In the genomic region with DNA sequence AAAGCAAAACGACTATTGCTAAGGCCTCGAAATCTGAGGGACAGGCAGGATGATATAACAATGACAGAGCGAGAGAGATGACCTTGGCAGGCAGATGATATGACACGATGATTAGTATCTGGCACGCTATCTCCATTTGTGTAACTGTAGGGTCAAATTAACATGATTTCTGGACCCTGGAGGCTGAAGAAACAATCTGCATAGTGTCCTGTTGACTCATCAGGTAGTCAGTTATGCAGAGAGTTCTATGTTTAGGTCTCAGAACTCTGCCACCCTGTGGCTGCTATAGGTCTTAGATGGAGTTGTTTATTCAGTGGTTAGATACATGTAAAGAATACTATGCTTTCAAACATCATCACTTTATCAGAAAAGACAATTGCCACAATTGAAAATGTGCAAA, we compare ENCODE assay signal across 14 mouse cellular contexts. TPM values are rescaled to one million over a fixed set of nuclear protein-coding genes. Genes with fewer than 3 reads are reported as not detected.
DNase-seq lines count a peak whose midpoint lies in the region; ATAC-seq and TF ChIP-seq lines count a peak whose summit lies in the region.
"Had no signal": no experiment of that assay in that cellular context is flagged by ENCODE, and none has a peak within 500 bp of the region (broad histone marks: within the 10 kb centered on the region; RNA-seq: fewer than 3 reads in every experiment).

No protein-coding gene starts in this region.

- peak; percentile 41; the same call in 1 of the 2 replicates for ATAC-seq in heart, postnatal 0 days (ENCODE audit: insufficient read depth, low read depth)
- ATAC-seq in activated CD4-positive, CD25-positive, alpha-beta regulatory T cell, adult 4 months, result peak; percentile 46
- ATAC-seq: midbrain, embryonic 16.5 days had no signal

- H3K4me1 ChIP-seq in heart, postnatal 0 days (ENCODE audit: control insufficient read depth, insufficient read depth), result no peaks in the 10 kb centered on the region
- H3K4me1 ChIP-seq: liver, embryonic 13.5 days; neural tube, embryonic 15.5 days had no signal

- no peak overlapping the region for H3K27ac ChIP-seq in heart, postnatal 0 days (ENCODE audit: low read depth)
- H3K27ac ChIP-seq: liver, embryonic 13.5 days; neural tube, embryonic 15.5 days had no signal

- H3K4me3 ChIP-seq in heart, postnatal 0 days (ENCODE audit: low read depth, low read length), result no peak overlapping the region
- H3K4me3 ChIP-seq: liver, embryonic 13.5 days; neural tube, embryonic 15.5 days had no signal

- no peak for DNase-seq in heart, postnatal 0 days (ENCODE audit: low spot score)
- DNase-seq in heart, postnatal 36 days, result no peak
- DNase-seq in thymus, postnatal 0 days (ENCODE audit: low spot score), result peak; percentile 7
- DNase-seq in thymus, postnatal 4 days, result no peak
- DNase-seq in kidney, adult 8-10 months, result no peak
- no peak for DNase-seq in spleen, adult 18-20 months
- DNase-seq in right cerebral cortex, adult 2 months (ENCODE audit: low spot score in 2 of 2), result no peak
- DNase-seq: cerebellum, adult 18-20 months; heart, postnatal 14 days; liver, embryonic 13.5 days; right cerebral cortex, adult 18-20 months had no signal

- TF ChIP-seq EP300 in heart, postnatal 0 days (IDR thresholded peaks at IDR 0.05; ENCODE audit: low read depth), result no peak

- intact Hi-C loops in heart, postnatal 36 days (cut with DNase I), result loop anchor here (5.0 kb wide), 1 partner anchor 374 kb away; a partner anchor contains a TSS

- WGBS in heart, postnatal 0 days, result 83% methylated on average over 5 of the region's 5 CpGs

- no peak overlapping the region for H3K9ac ChIP-seq in heart, postnatal 0 days (replicated peaks; ENCODE audit: low read depth, low read length)
- H3K9ac ChIP-seq: liver, embryonic 13.5 days; neural tube, embryonic 15.5 days had no signal

- H3K4me2 ChIP-seq in heart, postnatal 0 days (ENCODE audit: low read depth, low read length), result no peak overlapping the region
- H3K4me2 ChIP-seq: liver, embryonic 13.5 days; neural tube, embryonic 15.5 days had no signal

- H3K9me3 ChIP-seq in heart, postnatal 0 days (replicated peaks; ENCODE audit: control insufficient read depth, low read length), result no peaks in the 10 kb centered on the region
- H3K9me3 ChIP-seq: liver, embryonic 13.5 days; neural tube, embryonic 15.5 days had no signal

- no peaks in the 10 kb centered on the region for H3K27me3 ChIP-seq in heart, postnatal 0 days (ENCODE audit: control insufficient read depth, insufficient read depth, low read length)
- H3K27me3 ChIP-seq: liver, embryonic 13.5 days; neural tube, embryonic 15.5 days had no signal

- H3K36me3 ChIP-seq in heart, postnatal 0 days (replicated peaks; ENCODE audit: control insufficient read depth, insufficient read depth, low read length), result peaks cover 48% of the 10 kb centered on the region

- TF ChIP-seq CTCF in heart, postnatal 0 days (IDR thresholded peaks at IDR 0.05; ENCODE audit: low read depth), result peak; percentile 42

RNA-seq across cellular contexts. Expression of a gene that starts 16.8 kb away (rescaled TPM):
- total RNA-seq in heart, postnatal 0 days (2014; rRNA removed; ENCODE audit: low replicate concordance), result 20.5 and 47.7 TPM in 2 replicates
- polyA plus RNA-seq in heart, postnatal 0 days (2015; fragmentation: Nextera tagmentation; extraction: Ambion mirVana), result 11.6 and 12.0 TPM in 2 replicates
- total RNA-seq in heart, postnatal 36 days (2021), result 10 to 100 TPM; 10.3 to 11.0 TPM
- 20.1 and 23.9 TPM in 2 replicates for polyA plus RNA-seq in thymus, postnatal 0 days (2015; fragmentation: Nextera tagmentation; extraction: Ambion mirVana)
- 10 to 100 TPM; 23.5 to 36.9 TPM for polyA plus RNA-seq in activated CD4-positive, CD25-positive, alpha-beta regulatory T cell, adult 4 months (2017; shearing (Covaris generic))

RNA-seq across cellular contexts. Expression of a gene that starts 16.9 kb away (rescaled TPM):
- 4.5 and 5.6 TPM in 2 replicates for total RNA-seq in heart, postnatal 0 days (2014; rRNA removed; ENCODE audit: low replicate concordance)
- 30.1 and 31.2 TPM in 2 replicates for polyA plus RNA-seq in heart, postnatal 0 days (2015; fragmentation: Nextera tagmentation; extraction: Ambion mirVana)
- total RNA-seq in heart, postnatal 36 days (2021), result 10 to 100 TPM; 22.0 to 22.8 TPM
- polyA plus RNA-seq in thymus, postnatal 0 days (2015; fragmentation: Nextera tagmentation; extraction: Ambion mirVana), result 54.7 and 55.6 TPM in 2 replicates
- 10 to 100 TPM; 16.8 to 21.4 TPM for polyA plus RNA-seq in activated CD4-positive, CD25-positive, alpha-beta regulatory T cell, adult 4 months (2017; shearing (Covaris generic))

RNA-seq across cellular contexts. Expression of a gene that starts 48.5 kb away (rescaled TPM):
- total RNA-seq in heart, postnatal 0 days (2014; rRNA removed; ENCODE audit: low replicate concordance), result 61.4 and 70.2 TPM in 2 replicates
- 75.3 and 75.8 TPM in 2 replicates for polyA plus RNA-seq in heart, postnatal 0 days (2015; fragmentation: Nextera tagmentation; extraction: Ambion mirVana)
- 10 to 100 TPM; 85.3 to 92.6 TPM for total RNA-seq in heart, postnatal 36 days (2021)
- polyA plus RNA-seq in thymus, postnatal 0 days (2015; fragmentation: Nextera tagmentation; extraction: Ambion mirVana), result 19.3 and 22.5 TPM in 2 replicates
- under 1 TPM; 0.45 to 0.73 TPM for polyA plus RNA-seq in activated CD4-positive, CD25-positive, alpha-beta regulatory T cell, adult 4 months (2017; shearing (Covaris generic))

Comparison
In these comparisons a context has a peak if more than half of its experiments do, and no peak if none do; other contexts are left out.
1. RNA of a gene that starts 48.5 kb away (polyA plus RNA-seq): 75.3 to 75.8 TPM in heart, postnatal 0 days and 19.3 to 22.5 TPM in thymus, postnatal 0 days; 0.45 to 0.73 TPM in activated CD4-positive, CD25-positive, alpha-beta regulatory T cell, adult 4 months; every median in the first group is over 10 times any median in the second.